Mouse (Mus musculus) ES-CJ7 (cell line): ENCODE results near the gene Erc2.
A peak's percentile ranks its signal among the peaks of the same experiment; 100 is the strongest.

Experiments
- DNase-seq: peaks from one replicate; pipeline ENCODE4 v3.0.0; 2011; ENCODE audit warnings: low read depth, low spot score

The Erc2 gene

DNA sequence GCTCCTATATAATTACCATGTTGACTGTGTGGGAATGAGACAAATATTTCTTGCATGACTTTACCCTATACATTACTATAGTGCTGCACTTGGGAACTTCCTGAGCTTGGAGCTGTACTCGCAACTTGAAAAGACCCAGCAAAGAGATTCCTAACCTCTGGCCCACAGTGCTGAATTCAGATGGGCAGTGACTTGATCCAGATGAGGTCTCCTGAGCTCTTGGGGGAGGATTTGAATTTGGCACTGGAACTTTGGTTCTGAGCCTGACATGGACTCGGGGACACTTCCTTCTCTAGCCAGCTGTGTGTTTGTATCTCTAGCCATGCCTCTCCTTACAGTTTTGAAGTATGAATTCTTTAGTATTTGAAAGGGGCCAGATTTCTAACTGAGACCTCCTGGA lies 666.7 kb downstream of the Erc2 start:
- DNase-seq = no peak

DNA sequence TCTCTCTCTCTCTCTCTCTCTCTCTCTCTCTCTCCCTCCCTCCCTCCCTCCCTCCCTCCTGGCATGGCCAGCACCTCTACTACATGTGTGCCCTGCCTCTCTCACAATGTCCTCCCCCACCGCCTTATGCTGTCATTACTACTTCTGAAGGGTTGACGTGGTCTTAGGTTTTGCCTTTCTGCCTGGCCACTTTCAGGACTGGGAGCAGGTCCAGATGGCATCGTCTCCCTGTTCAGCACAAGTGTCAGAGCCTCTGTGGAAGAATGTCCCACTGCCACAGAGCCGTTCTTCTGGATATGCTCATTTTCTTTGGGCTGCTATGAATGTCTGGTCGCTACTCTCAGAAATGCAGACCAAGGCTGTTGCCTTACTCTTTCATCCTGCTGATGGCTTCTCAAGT lies 671.7 kb downstream of the Erc2 start:
- DNase-seq = no peak

DNA sequence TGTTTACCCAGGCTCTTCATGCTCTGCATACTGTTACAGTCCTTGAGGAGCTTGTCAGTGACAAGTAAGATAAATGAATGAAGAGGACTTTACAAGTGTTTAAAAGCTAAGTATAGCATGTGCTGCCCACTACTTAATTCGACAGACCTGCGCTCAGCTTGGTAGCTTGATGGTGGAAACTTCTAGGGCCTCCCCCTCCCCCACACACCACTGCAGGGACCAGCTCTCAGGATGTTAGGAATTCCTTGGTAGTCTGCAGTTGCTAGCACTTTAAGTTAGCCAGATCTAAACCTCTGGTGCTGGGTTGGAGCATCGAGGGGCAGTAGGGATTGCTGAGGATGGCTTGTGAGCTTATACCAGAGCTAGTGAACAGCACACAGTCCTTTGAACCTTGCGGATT lies 672.9 kb downstream of the Erc2 start:
- DNase-seq = no peak

DNA sequence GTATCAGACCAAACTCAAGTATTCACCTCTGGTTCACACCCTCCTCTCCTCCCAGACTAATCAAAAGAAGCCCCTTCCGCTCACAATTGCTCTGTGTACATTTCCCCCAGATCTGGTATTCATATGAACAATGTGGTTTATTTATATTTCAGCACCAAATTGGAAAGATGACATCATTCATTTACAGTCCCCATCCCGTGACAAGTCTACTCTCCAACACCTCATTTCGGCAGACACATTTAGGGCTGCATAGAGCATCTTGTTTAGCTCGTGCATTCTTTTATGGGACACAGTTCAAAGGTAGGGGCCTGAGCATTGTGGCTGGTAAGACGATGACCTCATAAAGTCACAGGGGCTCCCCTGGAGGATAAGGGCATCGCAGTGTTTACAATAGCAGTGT lies 677.9 kb downstream of the Erc2 start:
- DNase-seq = no peak

DNA sequence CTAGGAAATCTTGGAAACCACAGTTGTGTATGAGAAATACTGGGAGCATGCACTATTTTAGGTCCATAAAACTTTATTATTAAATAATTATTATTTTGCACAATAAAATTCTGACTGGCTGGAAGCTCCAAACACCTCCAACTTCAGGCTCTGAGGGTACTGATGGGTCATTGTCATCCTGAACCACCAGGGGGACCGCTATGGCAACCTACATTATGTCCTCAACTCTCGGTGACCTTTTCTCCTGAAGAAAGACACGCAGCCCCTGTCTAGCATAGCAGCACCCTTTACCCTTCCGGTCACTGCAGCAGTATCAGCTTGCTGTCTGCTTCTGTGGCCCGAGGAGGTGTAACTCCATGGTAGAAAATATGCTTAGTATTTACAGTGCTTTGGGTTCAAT lies 679.0 kb downstream of the Erc2 start:
- peak; percentile 3 for DNase-seq

DNA sequence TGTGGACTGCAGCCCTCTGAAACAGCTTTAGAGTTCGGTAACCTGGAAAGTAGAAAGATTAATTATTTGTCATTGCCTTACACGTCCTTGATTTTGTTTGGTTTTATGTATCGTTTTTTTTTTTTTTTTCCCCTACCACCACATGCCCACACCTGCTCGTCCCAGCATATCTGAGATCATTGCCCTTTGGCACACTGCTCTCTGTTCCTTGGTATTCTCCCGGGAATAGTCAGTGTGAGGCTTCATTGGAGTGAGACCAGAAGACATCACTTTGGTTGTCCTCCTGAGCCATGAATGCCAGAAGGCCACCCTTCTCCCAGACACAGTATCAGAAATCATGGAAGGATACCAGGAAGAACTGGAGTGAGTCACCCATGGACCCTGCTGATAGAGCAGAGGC lies 681.9 kb downstream of the Erc2 start:
- DNase-seq = no peak

DNA sequence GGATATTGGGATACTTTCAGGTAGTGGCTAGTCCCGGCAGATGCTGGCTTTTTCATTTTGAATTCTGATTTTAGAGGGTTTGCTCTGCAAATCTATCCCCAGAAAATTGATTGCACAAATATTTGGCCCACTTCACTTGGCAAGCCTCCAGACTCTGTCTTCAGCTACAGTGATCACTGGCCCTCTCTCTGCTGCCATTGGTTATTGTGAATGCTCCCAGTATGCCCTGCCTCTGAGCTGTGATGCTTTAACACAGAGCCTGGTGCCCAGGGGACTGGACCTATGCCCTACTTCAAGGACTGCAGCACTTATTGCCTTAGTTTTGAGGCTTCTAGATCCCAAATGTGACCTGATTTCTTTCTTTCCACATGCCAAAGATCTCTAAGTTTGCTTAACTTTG lies 686.4 kb downstream of the Erc2 start:
- no peak for DNase-seq

DNA sequence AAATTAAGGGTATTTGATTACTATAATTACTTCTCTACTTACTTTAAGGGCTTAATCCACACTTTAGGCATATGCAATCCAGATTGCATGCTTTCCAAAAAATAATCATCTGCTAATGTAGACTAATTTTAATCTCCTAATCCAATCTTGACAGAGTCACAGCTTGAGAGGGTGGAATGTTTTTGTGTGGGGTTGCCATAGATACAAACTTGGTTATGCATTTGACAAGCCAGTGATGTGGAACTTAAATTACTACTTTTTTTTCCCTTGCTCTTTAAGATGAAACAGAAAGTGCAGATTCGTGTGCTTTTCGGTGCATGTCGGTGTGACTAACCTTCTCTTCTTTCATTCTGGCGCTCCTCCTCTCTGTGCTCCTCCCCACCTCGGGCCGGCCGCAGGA lies 694.6 kb downstream of the Erc2 start:
- no peak for DNase-seq

DNA sequence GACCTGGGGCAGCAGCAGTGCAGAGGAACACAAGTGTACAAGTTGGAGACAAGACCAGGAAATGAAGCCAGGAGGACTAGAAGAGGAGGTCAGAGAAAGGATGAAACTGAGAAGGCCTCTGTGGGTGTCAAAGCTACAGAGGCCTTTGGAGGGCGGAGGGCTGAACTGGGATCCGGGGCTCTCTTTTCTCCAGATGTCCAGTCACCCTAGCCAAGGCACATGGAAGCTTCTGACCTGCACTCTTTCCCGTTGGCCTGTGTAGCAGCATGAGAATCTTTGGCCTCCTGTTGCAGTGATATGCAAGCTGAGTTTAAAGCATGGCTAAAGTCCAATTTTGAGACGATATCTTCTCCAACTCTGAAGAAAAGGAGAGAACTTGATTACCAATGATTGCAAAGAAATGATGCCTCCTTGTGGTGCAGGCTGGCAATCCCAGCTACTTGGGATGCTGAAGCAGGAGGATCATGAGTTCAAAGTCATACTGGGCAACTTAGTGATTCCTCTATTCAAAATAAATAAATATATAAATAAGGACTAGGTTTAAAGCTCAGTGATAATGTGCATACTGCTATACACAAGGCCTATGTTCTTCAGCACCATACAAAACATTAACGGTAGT lies 699.8 kb downstream of the Erc2 start:
- no peak for DNase-seq

DNA sequence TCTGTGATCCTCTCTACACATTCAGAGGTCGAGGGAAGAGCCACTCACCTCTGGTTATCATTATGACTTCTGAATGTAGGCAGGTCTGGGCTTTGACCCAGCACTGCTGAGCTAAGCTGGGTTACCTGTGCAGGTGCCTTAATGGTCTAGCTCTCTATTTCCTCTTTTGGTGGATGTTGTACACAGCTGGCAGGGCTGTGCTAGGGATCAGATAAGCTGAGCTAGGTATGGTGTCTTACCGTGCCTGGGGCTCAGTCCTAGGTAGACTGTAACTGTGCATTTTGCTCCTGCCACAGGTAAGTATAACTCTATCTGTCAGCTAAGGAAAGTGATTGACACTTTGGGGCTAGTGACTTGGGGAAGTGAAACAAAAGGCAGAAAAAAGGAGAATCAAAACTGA lies 701.0 kb downstream of the Erc2 start:
- DNase-seq = no peak

DNA sequence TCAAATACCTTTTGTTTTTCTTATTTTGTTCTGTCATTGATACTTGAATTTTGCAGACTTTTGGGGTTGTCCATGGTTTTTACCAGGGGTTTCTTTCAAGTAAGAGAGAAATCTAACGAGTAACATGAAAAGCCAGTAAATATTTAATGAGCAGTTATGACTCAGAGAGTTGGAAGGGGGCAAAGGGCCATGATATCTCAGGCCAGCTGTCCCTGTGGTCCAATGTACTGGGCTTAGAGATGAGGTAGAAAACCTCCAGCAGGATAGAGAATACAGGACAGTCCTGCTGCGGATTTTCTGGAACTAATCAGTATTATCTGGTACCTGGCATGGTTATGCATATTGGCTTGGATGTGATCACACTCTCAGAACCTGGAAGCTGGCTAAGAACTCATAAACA lies 701.5 kb downstream of the Erc2 start:
- no peak for DNase-seq

DNA sequence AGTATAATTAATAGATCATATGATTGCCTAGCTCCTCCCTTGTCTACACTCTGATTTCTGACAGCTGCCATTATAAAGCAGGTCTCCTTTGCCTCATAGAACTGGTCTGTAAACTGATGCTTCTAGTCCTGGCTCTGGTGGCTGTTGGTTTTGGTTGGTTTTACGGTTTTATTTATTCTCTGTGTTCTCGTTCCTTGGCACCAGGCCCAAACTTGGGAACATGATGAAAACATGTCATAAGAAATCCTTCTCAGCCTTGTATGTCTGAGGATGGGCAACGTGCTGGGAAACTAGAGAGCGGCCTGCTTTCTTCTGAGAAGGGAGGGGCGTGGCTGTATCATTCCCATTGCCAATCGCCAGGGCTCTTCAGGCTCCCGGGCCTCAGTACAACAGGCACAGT lies 704.2 kb downstream of the Erc2 start:
- DNase-seq = no peak

DNA sequence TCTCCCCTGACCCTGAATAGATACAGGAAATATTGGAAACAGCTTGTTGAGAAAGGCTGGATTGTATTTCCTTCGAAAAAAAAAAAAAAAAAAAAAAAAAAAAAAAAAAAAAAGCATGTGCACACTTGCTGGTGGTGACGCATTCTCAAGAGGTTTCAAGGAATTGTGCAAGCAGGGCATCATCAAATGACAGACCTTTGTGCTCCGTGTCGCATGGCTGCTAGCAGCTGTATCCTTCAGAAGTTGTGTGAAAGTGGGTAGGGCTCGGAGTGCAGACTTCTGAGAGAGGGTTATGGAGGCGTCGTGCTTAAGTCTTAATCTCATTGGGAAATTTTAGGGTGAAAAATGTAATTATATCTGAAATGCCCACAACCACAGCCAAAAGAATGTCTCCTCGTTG lies 706.3 kb downstream of the Erc2 start:
- DNase-seq = no peak

DNA sequence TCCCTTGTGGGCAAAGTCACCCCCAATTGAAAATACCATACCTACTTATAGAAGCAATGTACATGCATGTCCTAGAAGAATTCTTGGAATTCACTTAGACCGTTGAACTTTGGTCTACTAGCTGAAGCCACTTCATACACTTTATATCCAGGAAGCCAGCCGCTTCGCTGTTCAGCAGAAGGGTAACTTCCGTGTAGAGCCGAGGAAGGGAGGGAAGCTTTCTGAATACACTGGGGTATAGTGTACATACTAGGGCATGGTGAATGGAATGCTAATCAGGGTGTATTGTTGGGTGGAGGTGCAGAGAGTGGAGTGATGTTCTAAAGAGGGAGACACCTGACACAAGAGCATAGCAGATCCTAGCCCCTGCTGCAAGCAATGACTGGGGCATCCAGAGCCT lies 708.9 kb downstream of the Erc2 start:
- no peak for DNase-seq

DNA sequence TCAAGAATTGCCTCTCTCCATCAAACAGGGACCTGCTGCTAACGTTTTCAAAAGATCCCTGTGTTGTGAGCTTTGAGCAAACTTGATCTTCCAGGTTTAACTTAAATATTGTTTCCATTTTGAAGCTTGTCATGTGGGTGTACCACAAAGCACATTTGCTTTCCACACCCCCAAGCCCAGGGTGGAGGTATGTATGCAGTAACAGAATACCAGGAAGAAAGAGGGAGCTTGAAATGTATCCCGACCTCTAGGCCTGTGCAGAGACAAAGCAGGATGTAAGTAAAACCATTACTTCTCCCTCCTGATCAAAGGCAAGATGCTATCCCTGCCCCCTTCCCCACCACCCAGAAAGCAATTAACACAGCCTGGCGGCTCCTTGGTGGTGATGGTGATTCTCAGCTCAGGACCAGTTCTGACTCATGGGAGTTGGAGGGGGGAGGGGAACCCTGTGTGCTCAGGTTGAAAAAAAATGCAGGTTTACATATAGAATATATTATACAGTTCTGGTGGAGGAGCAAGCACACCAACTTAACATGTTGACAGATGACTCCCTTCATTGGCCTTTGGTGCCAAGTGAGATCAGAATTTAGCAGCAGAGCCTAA lies 710.2 kb downstream of the Erc2 start:
- no peak for DNase-seq

DNA sequence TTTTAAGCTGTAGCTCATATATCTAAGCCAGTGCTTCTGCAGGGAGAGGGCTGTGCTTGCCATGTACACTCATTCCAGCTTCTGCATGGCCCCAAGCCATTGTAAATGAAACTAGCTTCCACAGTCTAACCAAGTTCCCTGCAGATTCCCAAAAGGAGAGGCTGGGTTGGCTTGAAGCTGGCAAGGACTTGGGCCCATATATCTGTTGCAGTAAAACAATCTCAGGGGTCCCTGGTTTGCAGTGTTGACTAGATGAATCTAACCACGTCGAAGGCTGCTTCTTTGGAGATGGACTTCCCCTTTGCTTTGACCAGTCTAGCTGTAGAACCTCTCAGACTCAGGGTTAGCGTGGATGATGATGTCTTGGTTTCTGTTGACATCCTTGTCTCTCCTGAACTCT lies 716.9 kb downstream of the Erc2 start:
- DNase-seq = no peak

DNA sequence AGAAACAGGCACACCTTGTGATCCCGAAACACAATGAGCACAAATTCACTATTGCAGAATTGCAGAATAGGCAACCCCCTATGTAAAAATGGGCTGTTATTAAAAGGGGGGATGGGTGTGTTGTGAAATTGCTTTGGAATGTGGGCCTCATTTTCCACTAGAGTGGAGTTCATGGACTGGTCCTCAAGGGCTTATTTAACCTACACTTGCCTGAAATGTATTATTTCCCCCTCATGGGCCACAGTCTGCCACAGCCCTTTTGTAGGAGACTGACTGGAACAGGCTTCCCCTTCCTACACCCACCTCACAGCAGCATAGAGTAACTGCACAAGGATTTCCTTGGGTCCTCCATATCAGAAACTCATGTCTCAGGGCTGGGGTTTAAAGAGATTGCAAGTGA lies 726.9 kb downstream of the Erc2 start:
- no peak for DNase-seq

DNA sequence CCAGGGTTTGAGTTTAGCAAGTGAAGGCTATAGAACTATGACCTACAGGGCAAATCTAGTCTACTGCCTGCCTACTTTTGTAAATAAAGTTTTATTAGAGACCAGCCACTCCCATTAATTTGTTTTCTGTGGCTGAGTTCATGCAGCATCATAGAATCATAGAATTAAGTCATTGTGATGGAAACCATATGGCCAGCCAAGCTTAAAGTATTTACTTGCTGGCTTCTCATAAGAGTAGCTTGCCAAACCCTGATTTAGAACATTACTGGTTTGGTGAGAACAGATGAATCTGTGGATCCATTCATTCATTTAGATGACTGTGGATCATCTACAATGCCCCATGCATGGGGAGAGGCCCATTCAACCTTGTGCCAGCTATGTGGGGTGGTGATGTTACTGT lies 733.8 kb downstream of the Erc2 start:
- DNase-seq = no peak

DNA sequence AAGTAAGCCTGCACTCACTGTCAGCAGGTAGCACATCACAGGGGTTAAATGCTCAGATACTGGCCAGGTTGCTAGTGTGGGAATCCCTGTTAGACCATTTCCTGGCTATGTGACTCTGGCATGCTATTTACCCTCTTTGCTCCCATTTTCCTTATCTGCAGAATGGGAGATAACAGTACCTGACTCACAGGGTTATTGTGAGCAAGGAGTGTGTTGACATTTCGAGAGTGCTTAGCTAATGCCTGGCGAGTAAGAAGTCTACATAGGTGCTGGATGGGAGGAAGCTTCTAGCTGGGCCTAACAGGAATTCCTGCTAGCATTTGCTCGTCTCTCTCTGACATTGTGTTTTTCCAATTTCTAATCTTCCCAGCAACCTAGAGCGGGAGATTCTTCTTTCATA lies 737.3 kb downstream of the Erc2 start:
- no peak for DNase-seq

DNA sequence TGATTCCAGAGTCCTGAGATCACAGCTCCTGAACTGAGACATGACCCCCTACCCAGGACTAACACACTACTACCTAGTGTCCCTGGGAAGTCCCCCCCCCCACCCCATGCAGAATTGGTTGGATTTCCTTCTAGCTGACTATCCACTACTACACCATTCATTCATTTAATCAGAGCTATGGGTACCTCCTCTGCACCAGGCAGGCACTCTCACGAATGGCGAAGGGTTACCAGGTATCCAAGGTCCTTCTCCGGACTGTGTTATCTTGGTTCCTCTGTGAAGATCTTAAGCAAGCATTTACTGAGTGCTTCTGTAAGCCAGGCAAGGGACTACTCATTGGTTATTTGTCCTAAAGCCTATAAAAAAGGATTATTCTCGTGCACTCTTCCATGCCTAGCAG lies 737.8 kb downstream of the Erc2 start:
- DNase-seq = no peak

DNA sequence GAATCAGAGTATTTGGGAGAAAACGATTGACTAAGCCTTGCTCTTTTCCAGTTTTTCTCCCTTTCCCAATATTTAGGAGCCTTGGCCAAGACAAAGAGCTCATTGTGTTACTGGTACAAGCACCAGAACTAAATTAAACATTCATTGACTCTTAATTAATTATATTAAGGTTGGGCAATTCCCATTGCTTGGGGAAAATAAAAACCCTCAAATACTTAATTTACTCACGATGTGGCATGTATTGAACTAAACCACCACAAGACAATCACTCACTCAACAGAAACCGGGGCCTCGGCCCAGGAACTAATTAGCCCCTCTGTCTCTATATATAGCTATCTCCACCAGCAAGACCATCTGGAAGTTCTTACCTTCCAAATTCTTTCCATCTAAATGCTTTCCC lies 740.1 kb downstream of the Erc2 start:
- DNase-seq = no peak

DNA sequence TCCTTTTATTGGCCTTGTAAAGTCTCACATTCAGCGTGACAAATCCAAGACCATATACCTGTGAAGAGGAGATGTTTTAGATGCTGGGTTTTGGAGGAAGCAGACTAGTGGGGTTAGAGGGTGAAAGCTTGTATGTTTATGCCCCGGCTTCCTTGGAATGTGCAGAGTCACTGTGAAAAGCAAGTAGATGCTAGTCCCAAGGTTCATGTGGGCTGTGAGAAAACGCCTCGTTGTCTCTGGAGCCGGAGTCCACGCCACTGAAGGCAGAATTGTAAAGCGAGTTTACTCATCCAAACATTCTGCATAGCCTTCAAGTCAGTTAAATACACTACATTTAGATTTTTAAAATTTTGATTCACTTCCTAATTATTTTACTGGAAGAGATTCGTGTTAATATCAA lies 748.5 kb downstream of the Erc2 start:
- no peak for DNase-seq

DNA sequence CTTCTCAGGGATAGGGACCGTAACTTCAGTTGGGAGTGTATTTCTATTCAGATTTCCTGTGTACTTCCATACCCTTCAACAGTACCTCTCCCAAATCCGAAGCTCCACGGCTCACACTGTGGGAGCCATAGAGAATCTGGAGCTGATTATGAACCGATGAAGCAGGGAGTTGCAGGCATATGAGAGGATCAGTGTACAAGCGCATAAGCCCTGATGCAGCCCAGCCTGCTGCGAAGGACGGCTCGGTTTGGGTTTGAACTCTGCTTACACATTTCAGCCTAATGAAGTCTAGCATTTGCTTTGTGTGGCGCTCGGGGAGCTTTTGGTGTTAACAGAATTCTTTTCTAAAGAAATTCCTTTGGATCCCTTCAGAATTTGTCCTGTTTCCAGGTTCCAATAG lies 749.4 kb downstream of the Erc2 start:
- no peak for DNase-seq

DNA sequence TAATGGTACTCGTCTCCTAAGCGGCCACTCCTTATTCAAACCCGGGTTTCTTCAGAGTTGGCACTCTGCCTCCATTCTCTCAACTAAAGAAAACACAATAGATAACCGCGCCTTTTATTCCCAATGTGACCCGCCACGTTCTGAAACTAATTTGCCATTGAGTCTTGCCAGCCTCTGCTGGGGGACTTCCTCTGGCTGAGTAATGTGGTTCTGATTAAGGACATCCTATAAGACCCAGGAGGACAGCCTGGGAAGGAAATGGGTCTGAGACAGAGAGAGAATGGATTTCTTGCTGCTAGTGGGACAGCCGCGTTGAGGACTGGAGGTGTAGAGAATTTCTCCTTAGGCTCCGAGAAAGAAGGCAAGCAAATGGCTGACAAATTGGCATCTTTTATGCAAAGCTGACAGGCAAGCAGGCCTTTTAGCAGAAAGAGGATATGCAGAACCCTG lies 753.4 kb downstream of the Erc2 start:
- peak; percentile 30 for DNase-seq
